Mouse (Mus musculus): ENCODE data around the gene Tnfrsf26. TPM values are rescaled to one million over a fixed set of nuclear protein-coding genes. Genes with fewer than 3 reads are reported as not detected.

Gene Tnfrsf26
- polyA plus RNA-seq, 1 experiment, result not detected

DNA sequence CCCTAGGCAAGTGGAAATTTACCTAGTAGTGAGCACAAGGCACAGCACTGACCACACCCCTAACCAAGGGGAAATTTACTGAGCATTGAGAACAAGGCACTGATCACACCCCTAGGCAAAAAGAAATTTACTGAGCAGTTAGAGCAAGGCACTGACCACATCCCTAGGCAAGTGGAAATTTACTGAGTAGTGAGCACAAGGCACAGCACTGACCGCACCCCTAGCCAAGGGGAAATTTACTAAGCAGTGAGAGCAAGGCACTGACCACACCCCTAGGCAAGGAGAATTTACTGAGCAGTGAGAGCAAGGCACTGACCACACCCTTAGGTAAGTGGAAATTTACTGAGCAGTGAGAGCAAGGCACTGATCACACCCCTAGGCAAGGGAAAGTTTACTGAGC lies 8.2 kb upstream of the Tnfrsf26 start:
- TF ChIP-seq CTCF (IDR thresholded peaks at IDR 0.05; ENCODE audit: control insufficient read depth, insufficient read depth, insufficient replicate concordance, low read depth, low read length) (no peak), POLR2A (IDR thresholded peaks at IDR 0.05; ENCODE audit: control insufficient read depth, low read depth, low read length) (no peak)
- Histone ChIP-seq H3K4me3 (ENCODE audit: control insufficient read depth, low read depth, low read length) (no peak overlapping the region), H3K27ac (ENCODE audit: control insufficient read depth, insufficient read depth, low read depth, low read length) (no peak overlapping the region), H3K36me3 (ENCODE audit: control insufficient read depth, insufficient read depth, low read length) (no peaks in the 10 kb centered on the region), H3K4me1 (ENCODE audit: control insufficient read depth, insufficient read depth, low read length) (no peaks in the 10 kb centered on the region), H3K27me3 (ENCODE audit: control insufficient read depth, insufficient read depth, low read length) (no peaks in the 10 kb centered on the region)

GRCm38 (mm10) chr7:143631503-143631902 lies 3.0 kb upstream of the Tnfrsf26 start:
- no peak for TF ChIP-seq POLR2A (IDR thresholded peaks at IDR 0.05; ENCODE audit: control insufficient read depth, low read depth, low read length)
- no peak for TF ChIP-seq CTCF (IDR thresholded peaks at IDR 0.05; ENCODE audit: control insufficient read depth, insufficient read depth, insufficient replicate concordance, low read depth, low read length)
- H3K4me1 ChIP-seq (ENCODE audit: control insufficient read depth, insufficient read depth, low read length), result no peaks in the 10 kb centered on the region
- no peak overlapping the region for H3K27ac ChIP-seq (ENCODE audit: control insufficient read depth, insufficient read depth, low read depth, low read length)
- no peaks in the 10 kb centered on the region for H3K36me3 ChIP-seq (ENCODE audit: control insufficient read depth, insufficient read depth, low read length)
- H3K4me3 ChIP-seq (ENCODE audit: control insufficient read depth, low read depth, low read length), result no peak overlapping the region
- H3K27me3 ChIP-seq (ENCODE audit: control insufficient read depth, insufficient read depth, low read length), result no peaks in the 10 kb centered on the region

GRCm38 (mm10) chr7:143629501-143629900 lies 979 bp upstream of the Tnfrsf26 start:
- H3K36me3 ChIP-seq (ENCODE audit: control insufficient read depth, insufficient read depth, low read length), result no peaks in the 10 kb centered on the region
- TF ChIP-seq CTCF (IDR thresholded peaks at IDR 0.05; ENCODE audit: control insufficient read depth, insufficient read depth, insufficient replicate concordance, low read depth, low read length) (no peak), POLR2A (IDR thresholded peaks at IDR 0.05; ENCODE audit: control insufficient read depth, low read depth, low read length) (no peak)
- H3K27ac ChIP-seq (ENCODE audit: control insufficient read depth, insufficient read depth, low read depth, low read length), result no peak overlapping the region
- H3K4me1 ChIP-seq (ENCODE audit: control insufficient read depth, insufficient read depth, low read length), result no peaks in the 10 kb centered on the region
- no peak overlapping the region for H3K4me3 ChIP-seq (ENCODE audit: control insufficient read depth, low read depth, low read length)
- no peaks in the 10 kb centered on the region for H3K27me3 ChIP-seq (ENCODE audit: control insufficient read depth, insufficient read depth, low read length)

GRCm38 (mm10) chr7:143627555-143628286 lies 801 bp downstream of the Tnfrsf26 start:
- H3K27me3 ChIP-seq (ENCODE audit: control insufficient read depth, insufficient read depth, low read length), result no peaks in the 10 kb centered on the region
- no peaks in the 10 kb centered on the region for H3K36me3 ChIP-seq (ENCODE audit: control insufficient read depth, insufficient read depth, low read length)
- no peak for TF ChIP-seq POLR2A (IDR thresholded peaks at IDR 0.05; ENCODE audit: control insufficient read depth, low read depth, low read length)
- TF ChIP-seq CTCF (IDR thresholded peaks at IDR 0.05; ENCODE audit: control insufficient read depth, insufficient read depth, insufficient replicate concordance, low read depth, low read length), result no peak
- no peaks in the 10 kb centered on the region for H3K4me1 ChIP-seq (ENCODE audit: control insufficient read depth, insufficient read depth, low read length)
- no peak overlapping the region for H3K27ac ChIP-seq (ENCODE audit: control insufficient read depth, insufficient read depth, low read depth, low read length)
- H3K4me3 ChIP-seq (ENCODE audit: control insufficient read depth, low read depth, low read length), result no peak overlapping the region

DNA sequence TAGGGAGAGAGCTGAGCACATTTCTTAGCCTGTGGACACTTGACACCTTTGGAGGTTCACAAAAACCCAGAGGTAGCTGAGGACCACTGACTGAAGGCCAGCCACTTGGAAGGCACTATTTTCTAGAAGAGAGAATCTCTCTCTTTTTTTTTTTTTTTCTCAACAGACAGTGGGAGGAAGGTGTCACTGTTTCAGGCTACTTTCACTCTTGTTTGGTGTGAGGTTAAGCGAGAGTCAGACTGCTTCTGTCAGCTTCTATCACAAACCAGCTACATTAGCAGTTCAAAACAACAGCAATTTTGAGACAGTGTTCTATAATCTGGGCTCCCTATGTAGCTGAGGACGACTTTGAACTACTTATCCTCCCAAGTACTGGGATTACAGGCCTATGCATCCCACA lies 2.3 kb downstream of the Tnfrsf26 start:
- H3K36me3 ChIP-seq (ENCODE audit: control insufficient read depth, insufficient read depth, low read length), result no peaks in the 10 kb centered on the region
- TF ChIP-seq CTCF (IDR thresholded peaks at IDR 0.05; ENCODE audit: control insufficient read depth, insufficient read depth, insufficient replicate concordance, low read depth, low read length) (no peak), POLR2A (IDR thresholded peaks at IDR 0.05; ENCODE audit: control insufficient read depth, low read depth, low read length) (no peak)

GRCm38 (mm10) chr7:143625151-143625550 lies 3.4 kb downstream of the Tnfrsf26 start:
- H3K27ac ChIP-seq (ENCODE audit: control insufficient read depth, insufficient read depth, low read depth, low read length), result no peak overlapping the region
- H3K36me3 ChIP-seq (ENCODE audit: control insufficient read depth, insufficient read depth, low read length), result no peaks in the 10 kb centered on the region
- no peaks in the 10 kb centered on the region for H3K4me1 ChIP-seq (ENCODE audit: control insufficient read depth, insufficient read depth, low read length)
- no peaks in the 10 kb centered on the region for H3K27me3 ChIP-seq (ENCODE audit: control insufficient read depth, insufficient read depth, low read length)
- H3K4me3 ChIP-seq (ENCODE audit: control insufficient read depth, low read depth, low read length), result no peak overlapping the region
- TF ChIP-seq POLR2A (IDR thresholded peaks at IDR 0.05; ENCODE audit: control insufficient read depth, low read depth, low read length), result no peak
- TF ChIP-seq CTCF (IDR thresholded peaks at IDR 0.05; ENCODE audit: control insufficient read depth, insufficient read depth, insufficient replicate concordance, low read depth, low read length), result no peak

More for the DNA sequence above, 2.3 kb downstream of the Tnfrsf26 start:
- Histone ChIP-seq H3K4me3 (ENCODE audit: control insufficient read depth, low read depth, low read length) (no peak overlapping the region), H3K27ac (ENCODE audit: control insufficient read depth, insufficient read depth, low read depth, low read length) (no peak overlapping the region), H3K27me3 (ENCODE audit: control insufficient read depth, insufficient read depth, low read length) (no peaks in the 10 kb centered on the region), H3K4me1 (ENCODE audit: control insufficient read depth, insufficient read depth, low read length) (no peaks in the 10 kb centered on the region)

DNA sequence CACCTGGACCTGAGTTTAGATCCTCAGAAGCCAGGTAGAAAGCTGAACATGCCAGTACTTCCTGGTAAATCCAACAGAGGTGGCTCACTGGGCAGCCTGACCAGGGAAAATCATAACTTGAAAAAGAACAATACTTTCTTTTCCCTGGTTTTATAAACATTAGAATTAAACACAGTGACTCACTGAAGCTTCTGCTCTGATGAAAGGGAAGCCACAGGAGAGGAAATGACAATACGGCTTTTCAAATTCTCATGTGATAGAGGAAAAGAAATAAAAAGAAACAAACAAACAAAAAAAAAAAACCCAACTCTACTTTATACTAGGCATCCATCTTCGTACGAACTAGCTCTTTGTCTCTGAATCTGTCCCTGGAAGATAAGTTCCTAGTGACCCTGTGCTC lies 4.0 kb downstream of the Tnfrsf26 start:
- TF ChIP-seq CTCF (IDR thresholded peaks at IDR 0.05; ENCODE audit: control insufficient read depth, insufficient read depth, insufficient replicate concordance, low read depth, low read length) (no peak), POLR2A (IDR thresholded peaks at IDR 0.05; ENCODE audit: control insufficient read depth, low read depth, low read length) (no peak)
- Histone ChIP-seq H3K36me3 (ENCODE audit: control insufficient read depth, insufficient read depth, low read length) (no peaks in the 10 kb centered on the region), H3K27ac (ENCODE audit: control insufficient read depth, insufficient read depth, low read depth, low read length) (no peak overlapping the region), H3K27me3 (ENCODE audit: control insufficient read depth, insufficient read depth, low read length) (no peaks in the 10 kb centered on the region), H3K4me1 (ENCODE audit: control insufficient read depth, insufficient read depth, low read length) (no peaks in the 10 kb centered on the region), H3K4me3 (ENCODE audit: control insufficient read depth, low read depth, low read length) (no peak overlapping the region)
